In the genomic region with DNA sequence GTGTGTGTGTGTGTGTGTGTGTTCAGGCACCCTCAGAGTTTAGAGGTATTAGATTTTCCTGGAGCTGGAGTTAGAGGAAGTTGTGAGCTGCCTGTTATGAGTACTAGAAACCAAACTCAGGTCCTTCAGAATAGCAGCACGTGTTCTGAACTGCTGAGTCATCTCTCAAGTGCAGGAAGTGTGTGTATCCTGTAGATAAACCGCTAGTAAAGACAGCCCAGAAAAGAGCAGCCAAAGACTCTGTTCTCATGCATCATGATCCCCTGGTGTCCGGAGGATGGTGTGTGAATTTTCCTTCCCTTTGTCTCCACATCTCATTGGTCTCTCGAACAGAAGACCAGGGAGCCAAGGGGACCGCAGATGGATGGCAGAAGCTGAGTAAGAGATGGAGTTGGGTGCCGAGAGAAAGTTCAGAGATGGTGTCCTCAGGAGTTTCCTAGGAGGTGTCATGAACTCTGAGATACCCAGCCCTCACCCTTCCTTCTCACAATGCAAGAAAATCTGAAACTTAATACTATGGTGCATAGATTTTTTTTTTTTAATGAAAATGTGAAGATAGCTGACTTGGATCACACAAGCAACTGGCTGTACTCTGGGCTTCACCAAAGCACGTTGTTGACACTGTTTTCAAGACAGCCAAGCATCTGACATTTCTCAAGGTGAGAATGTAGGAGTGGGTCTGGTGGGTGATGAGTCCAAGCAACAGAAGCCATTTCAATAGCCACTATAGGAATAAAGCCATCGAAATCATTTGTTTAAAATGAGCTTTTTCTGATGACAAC, we compare ENCODE assay signal across 9 mouse cellular contexts. TPM values are rescaled to one million over a fixed set of nuclear protein-coding genes. Genes with fewer than 3 reads are reported as not detected.
DNase-seq lines count a peak whose midpoint lies in the region; ATAC-seq lines count a peak whose summit lies in the region.
"Had no signal": no experiment of that assay in that cellular context is flagged by ENCODE, and none has a peak within 500 bp of the region (broad histone marks: within the 10 kb centered on the region; RNA-seq: fewer than 3 reads in every experiment).

No protein-coding gene starts in this region.

- no peaks in the 10 kb centered on the region for H3K27me3 ChIP-seq in heart, embryonic 16.5 days (ENCODE audit: control insufficient read depth, insufficient read depth, low read length)
- H3K27me3 ChIP-seq: midbrain, embryonic 12.5 days had no signal

- peak; percentile 82 for DNase-seq in A20 (ENCODE audit: low read depth, low spot score)
- DNase-seq in adrenal gland, postnatal 36 days, result peak; percentile 32 to 33
- DNase-seq in lung, postnatal 25 days (ENCODE audit: low spot score), result peak; percentile 59
- DNase-seq in yolk sac, embryonic 10.5 days (ENCODE audit: low spot score), result peak; percentile 42
- no peak for DNase-seq in right cerebral cortex, postnatal 14 days
- DNase-seq in retina, postnatal 1 day, result no peak
- no peak for DNase-seq in neural tube, embryonic 10.5 days (ENCODE audit: extremely low spot score, low spot score)

- no peaks in the 10 kb centered on the region for H3K36me3 ChIP-seq in heart, embryonic 16.5 days (ENCODE audit: control insufficient read depth, insufficient read depth)
- H3K36me3 ChIP-seq: midbrain, embryonic 12.5 days had no signal

- 0 out of 2 replicates have a peak overlapping the region, but pooled peaks have one; percentile 7 for H3K4me2 ChIP-seq in heart, embryonic 16.5 days (ENCODE audit: low read depth, low read length)
- H3K4me2 ChIP-seq: midbrain, embryonic 12.5 days had no signal

- WGBS in heart, embryonic 16.5 days, result 48% methylated on average over 8 of the region's 8 CpGs

- H3K9ac ChIP-seq in heart, embryonic 16.5 days (ENCODE audit: low read length), result no peak overlapping the region
- H3K9ac ChIP-seq: midbrain, embryonic 12.5 days had no signal

- no peaks in the 10 kb centered on the region for H3K9me3 ChIP-seq in heart, embryonic 16.5 days (replicated peaks; ENCODE audit: control insufficient read depth, low read length)
- H3K9me3 ChIP-seq: midbrain, embryonic 12.5 days had no signal

- peak; percentile 89 for ATAC-seq in heart, embryonic 16.5 days (replicated peaks; ENCODE audit: extremely low read depth, insufficient read depth, low FRiP score)

- no peak overlapping the region for H3K27ac ChIP-seq in heart, embryonic 16.5 days (ENCODE audit: low read length)
- H3K27ac ChIP-seq: midbrain, embryonic 12.5 days had no signal

- no peak overlapping the region for H3K4me3 ChIP-seq in heart, embryonic 16.5 days (ENCODE audit: low read length)
- H3K4me3 ChIP-seq: midbrain, embryonic 12.5 days had no signal

- H3K4me1 ChIP-seq in heart, embryonic 16.5 days (ENCODE audit: control insufficient read depth, insufficient read depth, low read length), result no peaks in the 10 kb centered on the region
- H3K4me1 ChIP-seq: midbrain, embryonic 12.5 days had no signal

RNA-seq across cellular contexts. Expression of a gene that starts 27.3 kb away (rescaled TPM):
- 100 to 1,000 TPM; 136 to 162 TPM for total RNA-seq in adrenal gland, postnatal 36 days (2021)
- 27.6 and 29.7 TPM in 2 replicates for polyA plus RNA-seq in heart, embryonic 16.5 days (2015; fragmentation: Nextera tagmentation; extraction: Ambion mirVana)

RNA-seq across cellular contexts. Expression of a gene that starts 50.1 kb away (rescaled TPM):
- under 1 TPM in 1 of 2 experiments, not detected in 1; 0.49 TPM for total RNA-seq in adrenal gland, postnatal 36 days (2021)
- not detected in 2 replicates for polyA plus RNA-seq in heart, embryonic 16.5 days (2015; fragmentation: Nextera tagmentation; extraction: Ambion mirVana)

Comparison
In these comparisons a context has a peak if more than half of its experiments do, and no peak if none do; other contexts are left out.
1. DNase-seq: peak in A20 (single experiment), adrenal gland, postnatal 36 days (2 of 2), lung, postnatal 25 days (single experiment) and yolk sac, embryonic 10.5 days (single experiment); none in right cerebral cortex, postnatal 14 days (single experiment), retina, postnatal 1 day (single experiment) and neural tube, embryonic 10.5 days (single experiment).